Mouse (Mus musculus) hindbrain, embryonic 10.5 days (tissue): ENCODE data around the gene Pkm. TPM values are rescaled to one million over a fixed set of nuclear protein-coding genes. Genes with fewer than 3 reads are reported as not detected.

Source experiments
- polyA plus RNA-seq: library from polyadenylated mRNA; unstranded; fragments of >200 nt; fragmentation: Nextera tagmentation; extraction: Ambion mirVana; gene quantifications from 2 replicates; pipeline ENCODE4 v1.2.1, GENCODE M21; 2016

Pkm gene
- polyA plus RNA-seq, 1 experiment from 2014 or later, result 2,690 TPM

Other genes starting within 250 kb of the Pkm start
- 15.1 and 16.8 TPM in 2 replicates for gene Arih1, start 169.8 kb upstream of the Pkm start, polyA plus RNA-seq
- gene Hexa, start 116.8 kb upstream of the Pkm start, polyA plus RNA-seq, result 46.1 and 49.4 TPM in 2 replicates
- not detected in 2 replicates for gene Tmem202, start 116.5 kb upstream of the Pkm start, polyA plus RNA-seq
- gene Celf6, start 78.5 kb upstream of the Pkm start, polyA plus RNA-seq, result 3.6 and 9.4 TPM in 2 replicates
- 59.1 and 101 TPM in 2 replicates for gene Parp6, start 39.1 kb upstream of the Pkm start, polyA plus RNA-seq
- 0.14 and 0.46 TPM in 2 replicates for gene Gramd2, start 23.8 kb downstream of the Pkm start, polyA plus RNA-seq
- gene Senp8, start 94.3 kb downstream of the Pkm start, polyA plus RNA-seq, result 19.7 and 20.9 TPM in 2 replicates
- 11.8 and 13.1 TPM in 2 replicates for gene Myo9a, start 94.5 kb downstream of the Pkm start, polyA plus RNA-seq